Mouse (Mus musculus) left cerebral cortex, postnatal 14 days (tissue): ENCODE data around the gene Hacd1. TPM values are rescaled to one million over a fixed set of nuclear protein-coding genes. Genes with fewer than 3 reads are reported as not detected.

Source experiments
- DNase-seq, 2 experiments: peaks; one replicate each; pipeline ENCODE4 v3.0.0; 2021 to 2022; ENCODE audit warnings: low spot score in 2 of 2, mixed read lengths in 1 of 2
- intact Hi-C: fragments of 180-260 bp; cut with DNase I; formaldehyde crosslinking; loops from one replicate; pipeline ENCODE4 v1.15.1; 2025
- total RNA-seq, 2 experiments: library from RNA; stranded (reverse); gene quantifications; 2 replicates each; pipeline ENCODE4 v1.2.3; 2021

The Hacd1 gene
- total RNA-seq, 2 experiments from 2014 or later = 27.2 to 27.6 TPM

- DNase-seq = no peak
- intact Hi-C loops = no loop called here
Observed at GRCm38 (mm10) chr2:14043011-14043410, 12.9 kb downstream of the Hacd1 start.

GRCm38 (mm10) chr2:14041249-14041648, 14.7 kb downstream of the Hacd1 start:
- intact Hi-C loops = no loop called here
- no peak for DNase-seq

- DNase-seq = no peak
- intact Hi-C loops = no loop called here
Observed at GRCm38 (mm10) chr2:14019228-14019627, 36.7 kb downstream of the Hacd1 start.

GRCm38 (mm10) chr2:14005121-14005520, 50.8 kb downstream of the Hacd1 start:
- DNase-seq = no peak
- intact Hi-C loops = no loop called here

GRCm38 (mm10) chr2:13960136-13960535, 95.8 kb downstream of the Hacd1 start:
- DNase-seq = no peak
- intact Hi-C loops = no loop called here

- intact Hi-C loops = no loop called here
- DNase-seq = no peak
Observed at GRCm38 (mm10) chr2:13956463-13956862, 99.5 kb downstream of the Hacd1 start.

DNA sequence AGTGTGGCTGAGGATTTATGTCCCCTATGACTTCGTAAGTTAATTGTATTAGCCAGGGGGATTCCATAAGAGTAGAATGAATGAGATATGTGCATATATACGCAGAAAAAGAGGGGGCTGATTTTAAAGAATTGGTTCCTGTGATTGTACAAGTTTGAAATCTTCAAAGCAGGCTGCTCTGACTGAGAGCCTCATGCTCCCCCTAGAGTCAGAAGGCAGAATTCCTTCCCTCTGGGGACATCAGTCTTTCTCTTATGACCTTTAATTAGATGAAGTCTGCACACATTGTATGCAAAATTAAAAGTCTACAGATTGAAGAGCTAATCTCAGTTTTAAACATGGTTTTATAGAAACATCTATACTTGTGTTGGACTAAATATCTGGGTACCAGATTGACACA, 117.8 kb downstream of the Hacd1 start:
- DNase-seq = peak; percentile 7 to 8
- intact Hi-C loops = loop anchor here (5.0 kb wide), 1 partner anchor 646 kb away; no protein-coding TSS in a partner anchor

- no peak for DNase-seq
- intact Hi-C loops = loop anchor here (5.0 kb wide), 1 partner anchor 643 kb away; no protein-coding TSS in a partner anchor
Observed at GRCm38 (mm10) chr2:13935343-13935742, 120.6 kb downstream of the Hacd1 start.

DNA sequence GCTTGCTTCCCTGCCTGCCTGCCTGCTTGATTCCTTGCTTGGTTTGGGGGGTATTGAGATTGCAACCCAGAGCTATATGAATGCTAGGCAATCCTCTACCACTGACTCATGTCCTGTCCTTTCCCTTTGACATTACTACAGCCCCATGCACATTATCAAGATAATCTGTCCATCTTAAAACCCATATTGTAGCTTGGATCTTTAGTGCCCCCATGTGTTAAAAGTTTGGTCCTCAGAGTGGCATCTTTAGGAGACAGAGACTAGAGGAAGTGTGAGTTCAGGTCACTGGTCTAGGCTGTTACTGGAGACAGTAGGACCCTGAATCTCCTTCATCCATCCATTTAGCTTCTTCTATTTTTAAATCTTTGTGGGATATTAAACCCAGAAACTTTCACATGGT, 123.7 kb downstream of the Hacd1 start:
- intact Hi-C loops = no loop called here
- no peak for DNase-seq

DNA sequence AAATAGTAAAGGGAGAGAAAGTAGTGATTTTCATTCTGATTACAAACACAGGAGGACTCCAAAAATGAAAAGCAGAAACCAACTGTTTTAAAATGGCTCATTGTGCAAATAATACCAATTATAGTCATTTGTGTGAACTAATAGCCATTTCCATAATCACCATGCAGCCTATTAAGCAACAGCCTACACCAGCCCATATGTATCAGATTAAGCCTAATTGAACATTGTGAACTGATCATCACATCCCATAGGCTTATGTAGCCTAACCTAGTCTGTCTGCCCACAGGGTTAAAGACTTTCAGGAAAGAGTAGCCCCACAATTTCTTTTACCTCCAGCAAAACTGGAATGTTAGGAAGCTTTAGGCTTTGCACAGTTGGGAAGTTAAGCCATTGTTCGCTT, 125.2 kb downstream of the Hacd1 start:
- DNase-seq = no peak
- intact Hi-C loops = no loop called here

GRCm38 (mm10) chr2:13888568-13888967, 167.4 kb downstream of the Hacd1 start:
- intact Hi-C loops = no loop called here
- DNase-seq = no peak

DNA sequence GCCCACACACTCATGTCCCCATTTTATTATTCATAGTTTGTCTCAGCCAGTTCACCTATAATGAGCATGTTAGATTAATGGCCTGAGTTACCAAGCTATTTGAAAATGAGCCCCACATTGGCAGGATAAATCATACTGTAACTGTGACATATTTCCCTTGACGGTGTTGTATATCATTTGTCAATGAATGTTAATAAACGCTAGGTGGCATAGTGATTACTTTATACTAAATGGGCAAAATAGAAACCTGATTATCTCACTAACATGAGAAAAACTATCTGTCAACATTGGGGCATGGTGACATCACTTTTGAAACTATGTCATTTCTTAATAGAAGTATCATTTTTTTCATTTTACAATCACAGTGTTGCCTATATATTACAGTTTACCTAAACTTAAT, 198.5 kb downstream of the Hacd1 start:
- no peak for DNase-seq
- intact Hi-C loops = no loop called here

DNA sequence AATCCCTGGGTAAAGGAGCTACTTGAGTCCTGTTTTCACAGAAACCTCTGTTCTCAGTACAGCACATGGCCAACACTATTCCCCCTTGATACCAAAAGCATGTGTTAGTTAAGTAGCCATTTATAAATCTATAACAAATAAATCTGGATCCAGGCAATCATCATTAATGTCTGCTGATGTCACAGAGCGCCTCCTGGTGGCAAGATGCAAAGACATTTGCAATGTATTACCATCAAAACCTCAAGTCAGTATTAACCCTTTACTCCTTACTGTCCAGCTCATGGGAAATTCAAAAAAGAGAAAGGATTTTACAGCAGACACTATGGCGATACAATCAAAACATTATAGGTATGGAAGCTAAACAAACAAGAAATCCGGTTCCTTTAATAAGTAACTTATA, 200.4 kb downstream of the Hacd1 start:
- intact Hi-C loops = no loop called here

GRCm38 (mm10) chr2:13836310-13836709, 219.6 kb downstream of the Hacd1 start:
- intact Hi-C loops = no loop called here
- DNase-seq = no peak

More for the DNA sequence above, 200.4 kb downstream of the Hacd1 start:
- no peak for DNase-seq

- intact Hi-C loops = no loop called here
Observed at GRCm38 (mm10) chr2:13834989-13835388, 220.9 kb downstream of the Hacd1 start.

DNA sequence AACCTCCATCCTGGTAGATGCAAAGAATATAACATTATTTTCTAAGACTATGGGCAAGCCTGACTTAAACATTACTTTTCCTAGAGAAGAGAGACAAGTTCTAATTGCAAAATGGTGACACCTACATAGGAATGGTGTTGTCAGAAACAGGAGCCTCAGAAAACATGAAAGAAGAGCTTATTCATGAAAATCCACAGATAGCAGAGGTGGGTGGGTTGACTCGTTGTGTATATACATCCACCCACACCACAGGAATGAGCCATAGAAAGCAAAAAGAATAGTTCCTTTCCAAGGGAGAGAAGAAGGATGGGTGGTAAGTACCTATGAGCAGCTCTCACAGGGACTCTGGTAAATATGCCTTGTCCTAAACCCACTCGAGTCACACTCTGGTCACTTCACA, 239.3 kb downstream of the Hacd1 start:
- DNase-seq = no peak
- intact Hi-C loops = no loop called here

More at GRCm38 (mm10) chr2:13834989-13835388, 220.9 kb downstream of the Hacd1 start:
- DNase-seq = no peak

- intact Hi-C loops = no loop called here
- no peak for DNase-seq
Observed at GRCm38 (mm10) chr2:13808593-13808992, 247.3 kb downstream of the Hacd1 start.

DNA sequence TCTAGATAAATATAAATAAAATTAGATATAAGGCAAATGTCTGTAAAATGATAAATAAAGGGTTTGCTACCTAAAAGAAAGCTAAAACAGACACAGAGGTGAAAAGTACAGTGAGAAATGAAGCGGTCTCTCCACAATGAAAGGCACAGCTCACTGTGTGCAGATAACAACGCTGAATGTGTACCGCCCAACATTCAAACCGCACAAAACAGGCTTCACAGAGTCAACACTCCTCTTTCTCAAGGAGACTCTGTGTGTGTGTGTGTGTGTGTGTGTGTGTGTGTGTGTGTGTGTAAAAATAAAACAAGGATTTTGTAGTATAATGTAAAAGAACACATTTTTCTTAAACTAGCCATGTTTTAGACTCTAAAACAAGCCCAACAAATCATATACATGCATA, 247.9 kb downstream of the Hacd1 start:
- intact Hi-C loops = no loop called here
- DNase-seq = no peak

GRCm38 (mm10) chr2:13806120-13806519, 249.8 kb downstream of the Hacd1 start:
- no peak for DNase-seq
- intact Hi-C loops = no loop called here

GRCm38 (mm10) chr2:13800639-13801038, 255.3 kb downstream of the Hacd1 start:
- intact Hi-C loops = no loop called here
- DNase-seq = no peak
